Mouse (Mus musculus): ENCODE data around the gene Dbi. TPM values are rescaled to one million over a fixed set of nuclear protein-coding genes. Genes with fewer than 3 reads are reported as not detected.

Gene Dbi
- polyA plus RNA-seq, 1 experiment, result 354 TPM

DNA sequence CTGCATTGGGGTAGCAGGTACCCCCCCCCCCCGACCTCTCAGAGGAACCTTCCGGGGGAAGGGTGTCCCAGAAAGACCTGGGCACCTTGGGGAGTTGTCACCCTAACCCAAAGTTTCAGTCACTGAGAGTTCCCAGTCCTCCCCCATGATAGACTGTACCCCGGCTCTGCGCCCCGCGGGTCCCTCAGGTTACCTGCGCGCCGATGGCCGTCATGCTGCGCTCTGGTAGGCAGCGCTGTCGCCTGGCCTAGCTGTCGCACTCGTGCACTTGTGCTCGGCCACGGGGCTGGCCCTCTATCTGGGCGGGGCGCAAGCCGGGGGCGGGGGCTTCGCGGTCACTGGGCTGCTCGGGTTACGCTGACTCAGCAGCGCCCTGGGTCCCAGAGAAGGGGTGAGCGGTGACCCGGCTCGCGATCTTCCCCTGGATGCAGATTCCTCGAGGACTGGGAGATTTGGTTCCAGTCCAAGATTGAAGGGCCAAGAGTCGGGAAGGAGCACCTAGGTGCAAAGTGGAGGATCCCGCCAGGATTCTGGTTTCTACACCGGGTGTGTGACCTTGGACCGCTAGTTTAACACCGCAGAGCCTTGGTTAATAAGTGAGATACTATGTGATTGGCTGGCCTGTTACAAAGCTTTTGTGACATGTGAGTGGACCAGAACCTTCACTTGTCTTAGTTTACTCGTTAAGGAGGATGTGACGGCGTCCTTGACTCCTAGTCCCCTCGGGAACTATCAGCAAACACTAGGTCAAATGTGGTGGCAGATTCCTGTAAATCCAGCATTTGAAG lies 47.2 kb downstream of the Dbi start, which contains the start of gene Tmem37:
TSS of gene Tmem37 (minus strand) at position 556 of the 788 bp plus-strand sequence.
- Histone ChIP-seq H3K4me3 (ENCODE audit: low read depth, low read length) (peak within 1 kb of the TSS; percentile 78), H3K4me1 (ENCODE audit: control insufficient read depth, insufficient read depth, low read length) (peaks cover 9% of the 10 kb centered on the region), H3K9ac (ENCODE audit: low read depth, poor library complexity, severe bottlenecking) (peak within 1 kb of the TSS; percentile 60), H3K27me3 (ENCODE audit: control insufficient read depth, insufficient read depth, low read length, poor library complexity, severe bottlenecking) (no peaks in the 10 kb centered on the region), H3K27ac (ENCODE audit: insufficient read depth, low read length) (peak within 1 kb of the TSS; percentile 88), H3K36me3 (ENCODE audit: control insufficient read depth, insufficient read depth, low read length, poor library complexity, severe bottlenecking) (no peaks in the 10 kb centered on the region), H3K9me3 (replicated peaks; ENCODE audit: control insufficient read depth, insufficient read depth, low read length, poor library complexity, severe bottlenecking) (no peaks in the 10 kb centered on the region)
- TF ChIP-seq CTCF (IDR thresholded peaks at IDR 0.05; ENCODE audit: low read depth, low read length) (no peak), POLR2A (IDR thresholded peaks at IDR 0.05; ENCODE audit: insufficient read depth, low read length) (peak; percentile 61)

DNA sequence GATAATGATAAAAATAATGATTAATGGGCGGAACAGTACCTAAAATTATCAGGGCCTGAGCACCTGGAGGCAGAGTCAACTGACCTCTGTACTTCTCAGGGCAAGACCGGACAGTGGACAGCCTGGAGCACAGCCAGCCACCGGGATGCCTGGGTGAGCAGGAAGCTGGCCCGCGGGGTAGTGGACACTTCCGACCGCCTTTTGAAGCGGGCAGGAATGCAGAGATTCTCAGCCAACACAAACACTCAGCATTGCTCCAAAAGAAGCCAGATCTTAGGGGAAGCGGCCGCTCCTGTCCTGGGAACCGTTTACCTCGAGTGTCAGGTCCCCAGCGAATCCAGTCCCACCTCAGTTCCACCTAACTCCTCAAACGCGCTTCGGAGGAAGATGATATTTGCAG lies 48.0 kb downstream of the Dbi start:
- TF ChIP-seq POLR2A (IDR thresholded peaks at IDR 0.05; ENCODE audit: insufficient read depth, low read length), result no peak
- no peak for TF ChIP-seq EP300 (IDR thresholded peaks at IDR 0.05; ENCODE audit: insufficient read depth, low read depth, low read length)
- no peak for TF ChIP-seq CTCF (IDR thresholded peaks at IDR 0.05; ENCODE audit: low read depth, low read length)
- H3K9me3 ChIP-seq (replicated peaks; ENCODE audit: control insufficient read depth, insufficient read depth, low read length, poor library complexity, severe bottlenecking), result no peaks in the 10 kb centered on the region
- peak overlapping the region; percentile 42 for H3K4me3 ChIP-seq (ENCODE audit: low read depth, low read length)
- no peaks in the 10 kb centered on the region for H3K36me3 ChIP-seq (ENCODE audit: control insufficient read depth, insufficient read depth, low read length, poor library complexity, severe bottlenecking)
- H3K9ac ChIP-seq (ENCODE audit: low read depth, poor library complexity, severe bottlenecking), result peak overlapping the region; percentile 60
- H3K27ac ChIP-seq (ENCODE audit: insufficient read depth, low read length), result no peak overlapping the region
- H3K27me3 ChIP-seq (ENCODE audit: control insufficient read depth, insufficient read depth, low read length, poor library complexity, severe bottlenecking), result no peaks in the 10 kb centered on the region
- H3K4me1 ChIP-seq (ENCODE audit: control insufficient read depth, insufficient read depth, low read length), result peaks cover 7% of the 10 kb centered on the region

DNA sequence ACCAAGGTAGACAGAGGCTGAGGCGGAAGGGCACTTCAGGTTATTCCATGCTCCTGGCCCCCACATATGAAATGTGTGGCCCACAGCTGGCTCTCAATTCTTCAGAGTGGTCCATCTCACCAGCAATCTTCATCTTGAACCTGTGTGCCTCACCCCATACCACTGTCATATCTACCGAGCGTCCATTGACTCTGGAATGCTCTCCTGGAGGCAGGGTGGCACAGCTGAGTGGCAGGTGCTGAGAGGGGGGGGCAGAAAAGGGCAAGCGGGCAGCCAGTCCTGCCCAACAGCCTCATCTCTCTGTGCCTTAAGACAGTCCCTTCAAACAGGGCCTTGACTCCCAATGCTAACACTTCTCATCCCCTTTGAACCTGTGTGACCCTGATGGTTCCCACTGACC lies 49.7 kb downstream of the Dbi start:
- H3K9me3 ChIP-seq (replicated peaks; ENCODE audit: control insufficient read depth, insufficient read depth, low read length, poor library complexity, severe bottlenecking), result no peaks in the 10 kb centered on the region
- no peak for TF ChIP-seq CTCF (IDR thresholded peaks at IDR 0.05; ENCODE audit: low read depth, low read length)
- no peak for TF ChIP-seq POLR2A (IDR thresholded peaks at IDR 0.05; ENCODE audit: insufficient read depth, low read length)
- no peak for TF ChIP-seq EP300 (IDR thresholded peaks at IDR 0.05; ENCODE audit: insufficient read depth, low read depth, low read length)
- H3K36me3 ChIP-seq (ENCODE audit: control insufficient read depth, insufficient read depth, low read length, poor library complexity, severe bottlenecking), result 0 out of 2 replicates have a peak, but pooled peaks cover 4% of the 10 kb centered on the region
- H3K4me3 ChIP-seq (ENCODE audit: low read depth, low read length), result no peak overlapping the region
- H3K27ac ChIP-seq (ENCODE audit: insufficient read depth, low read length), result no peak overlapping the region
- H3K4me1 ChIP-seq (ENCODE audit: control insufficient read depth, insufficient read depth, low read length), result peaks cover 3% of the 10 kb centered on the region
- H3K27me3 ChIP-seq (ENCODE audit: control insufficient read depth, insufficient read depth, low read length, poor library complexity, severe bottlenecking), result no peaks in the 10 kb centered on the region
- no peak overlapping the region for H3K9ac ChIP-seq (ENCODE audit: low read depth, poor library complexity, severe bottlenecking)

DNA sequence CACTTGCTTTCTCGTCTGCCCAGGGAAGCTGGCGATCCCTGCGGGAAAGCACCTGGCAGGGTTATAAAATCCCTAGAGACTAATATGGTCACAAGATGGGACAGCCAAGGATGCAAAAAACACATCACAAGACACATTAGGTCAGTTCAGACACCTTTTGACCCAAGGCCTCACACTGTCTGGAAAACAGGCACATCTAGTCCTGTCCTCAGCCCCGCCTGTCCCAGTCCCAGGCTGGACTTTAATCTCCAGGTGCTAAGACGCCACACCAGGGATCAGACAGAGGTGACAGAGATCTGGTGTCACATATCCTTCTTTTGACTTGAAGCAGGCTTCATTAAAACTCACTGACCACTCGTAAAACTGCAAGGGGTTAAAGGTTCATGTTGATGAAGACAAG lies 50.7 kb downstream of the Dbi start:
- no peaks in the 10 kb centered on the region for H3K9me3 ChIP-seq (replicated peaks; ENCODE audit: control insufficient read depth, insufficient read depth, low read length, poor library complexity, severe bottlenecking)
- H3K4me1 ChIP-seq (ENCODE audit: control insufficient read depth, insufficient read depth, low read length), result no peaks in the 10 kb centered on the region
- TF ChIP-seq CTCF (IDR thresholded peaks at IDR 0.05; ENCODE audit: low read depth, low read length) (no peak), POLR2A (IDR thresholded peaks at IDR 0.05; ENCODE audit: insufficient read depth, low read length) (no peak), EP300 (IDR thresholded peaks at IDR 0.05; ENCODE audit: insufficient read depth, low read depth, low read length) (no peak)
- no peaks in the 10 kb centered on the region for H3K27me3 ChIP-seq (ENCODE audit: control insufficient read depth, insufficient read depth, low read length, poor library complexity, severe bottlenecking)
- H3K4me3 ChIP-seq (ENCODE audit: low read depth, low read length), result no peak overlapping the region
- no peak overlapping the region for H3K9ac ChIP-seq (ENCODE audit: low read depth, poor library complexity, severe bottlenecking)
- 0 out of 2 replicates have a peak, but pooled peaks cover 4% of the 10 kb centered on the region for H3K36me3 ChIP-seq (ENCODE audit: control insufficient read depth, insufficient read depth, low read length, poor library complexity, severe bottlenecking)
- H3K27ac ChIP-seq (ENCODE audit: insufficient read depth, low read length), result no peak overlapping the region

DNA sequence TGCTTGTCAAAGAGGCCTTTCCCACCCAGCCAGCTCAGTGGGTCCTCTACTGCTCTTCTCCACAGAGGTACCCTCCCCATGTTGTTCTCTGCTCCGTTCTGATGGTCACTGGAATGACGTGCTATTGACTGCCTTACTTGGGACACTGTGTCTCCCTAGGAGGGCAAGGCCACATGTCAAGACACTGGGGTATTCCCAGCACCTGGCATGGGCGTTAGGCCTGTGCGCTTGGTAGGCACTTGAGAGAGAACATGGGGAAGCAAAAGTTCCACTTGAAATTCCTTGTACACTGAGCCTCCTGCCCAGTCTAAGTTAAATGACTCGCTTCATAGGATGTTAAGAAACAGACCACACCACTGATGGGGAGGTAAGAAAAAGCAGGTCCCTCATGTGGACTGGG lies 51.8 kb downstream of the Dbi start:
- Histone ChIP-seq H3K27me3 (ENCODE audit: control insufficient read depth, insufficient read depth, low read length, poor library complexity, severe bottlenecking) (no peaks in the 10 kb centered on the region), H3K4me1 (ENCODE audit: control insufficient read depth, insufficient read depth, low read length) (no peaks in the 10 kb centered on the region), H3K9ac (ENCODE audit: low read depth, poor library complexity, severe bottlenecking) (no peak overlapping the region), H3K36me3 (ENCODE audit: control insufficient read depth, insufficient read depth, low read length, poor library complexity, severe bottlenecking) (0 out of 2 replicates have a peak, but pooled peaks cover 4% of the 10 kb centered on the region), H3K4me3 (ENCODE audit: low read depth, low read length) (no peak overlapping the region), H3K27ac (ENCODE audit: insufficient read depth, low read length) (no peak overlapping the region), H3K9me3 (replicated peaks; ENCODE audit: control insufficient read depth, insufficient read depth, low read length, poor library complexity, severe bottlenecking) (no peaks in the 10 kb centered on the region)
- TF ChIP-seq EP300 (IDR thresholded peaks at IDR 0.05; ENCODE audit: insufficient read depth, low read depth, low read length), result no peak
- TF ChIP-seq CTCF (IDR thresholded peaks at IDR 0.05; ENCODE audit: low read depth, low read length), result no peak
- no peak for TF ChIP-seq POLR2A (IDR thresholded peaks at IDR 0.05; ENCODE audit: insufficient read depth, low read length)

DNA sequence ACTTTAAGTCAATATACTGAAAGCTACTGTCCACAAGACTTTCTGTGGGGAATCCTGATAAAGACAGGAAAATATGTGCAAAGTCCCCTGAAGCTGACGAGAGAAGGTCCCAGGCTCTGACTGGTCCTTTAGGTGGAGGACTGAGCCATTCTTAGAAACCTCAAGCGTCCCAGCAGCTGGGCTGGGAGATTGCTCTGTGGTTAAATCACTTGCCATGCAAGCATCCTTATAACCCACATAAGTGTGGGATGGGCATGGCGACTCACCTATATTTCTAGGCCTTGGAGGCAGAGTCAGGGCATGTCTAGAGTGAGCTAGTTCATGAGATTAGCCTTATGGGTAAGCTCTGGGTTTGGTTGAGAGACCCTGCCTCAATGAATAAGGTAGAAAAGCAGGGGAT lies 54.3 kb downstream of the Dbi start:
- H3K4me3 ChIP-seq (ENCODE audit: low read depth, low read length), result no peak overlapping the region
- H3K4me1 ChIP-seq (ENCODE audit: control insufficient read depth, insufficient read depth, low read length), result no peaks in the 10 kb centered on the region
- 0 out of 2 replicates have a peak, but pooled peaks cover 4% of the 10 kb centered on the region for H3K36me3 ChIP-seq (ENCODE audit: control insufficient read depth, insufficient read depth, low read length, poor library complexity, severe bottlenecking)
- no peak overlapping the region for H3K27ac ChIP-seq (ENCODE audit: insufficient read depth, low read length)
- H3K27me3 ChIP-seq (ENCODE audit: control insufficient read depth, insufficient read depth, low read length, poor library complexity, severe bottlenecking), result no peaks in the 10 kb centered on the region
- TF ChIP-seq CTCF (IDR thresholded peaks at IDR 0.05; ENCODE audit: low read depth, low read length), result no peak
- TF ChIP-seq POLR2A (IDR thresholded peaks at IDR 0.05; ENCODE audit: insufficient read depth, low read length), result no peak
- no peak for TF ChIP-seq EP300 (IDR thresholded peaks at IDR 0.05; ENCODE audit: insufficient read depth, low read depth, low read length)
- H3K9ac ChIP-seq (ENCODE audit: low read depth, poor library complexity, severe bottlenecking), result no peak overlapping the region
- no peaks in the 10 kb centered on the region for H3K9me3 ChIP-seq (replicated peaks; ENCODE audit: control insufficient read depth, insufficient read depth, low read length, poor library complexity, severe bottlenecking)
